ENCODE assay signal across 8 mouse cellular contexts in the genomic region with DNA sequence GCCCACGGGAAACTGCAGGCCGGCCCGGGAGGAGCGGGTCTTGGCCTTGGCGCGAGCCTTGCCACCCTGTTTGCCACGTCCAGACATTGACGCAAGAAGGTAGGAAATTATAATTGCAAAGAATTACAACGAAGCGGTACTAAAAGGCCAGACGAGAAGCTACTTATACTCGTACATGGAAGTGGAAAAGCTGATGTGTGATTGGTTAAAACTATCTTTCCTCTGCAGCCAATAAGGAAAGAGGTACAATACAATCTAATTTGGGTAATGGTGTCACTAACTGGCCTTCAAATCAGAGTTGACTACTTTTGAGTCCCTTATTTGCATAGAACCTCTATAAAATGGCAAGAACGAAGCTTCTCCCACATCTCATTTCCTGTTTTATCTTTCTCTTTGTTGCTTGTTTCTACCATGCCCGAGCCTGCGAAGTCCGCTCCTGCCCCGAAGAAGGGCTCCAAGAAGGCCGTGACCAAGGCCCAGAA. TPM values are rescaled to one million over a fixed set of nuclear protein-coding genes. Genes with fewer than 3 reads are reported as not detected.
A peak's percentile ranks its signal among the peaks of the same experiment; 100 is the strongest.
DNase-seq lines count a peak whose midpoint lies in the region; ATAC-seq and TF ChIP-seq lines count a peak whose summit lies in the region.

A gene (minus strand): TSS at position 199 of the 482 bp plus-strand sequence.
A gene (plus strand): TSS at position 375 of the 482 bp plus-strand sequence.

- peak; percentile 64 for TF ChIP-seq POLR2A in myocyte (IDR thresholded peaks at IDR 0.05; ENCODE audit: insufficient read length, low read depth)

- H3K27ac ChIP-seq in heart, embryonic 13.5 days (replicated peaks) = peak within 1 kb of the TSS; percentile 96
- peak within 1 kb of the TSS; percentile 95 for H3K27ac ChIP-seq in kidney, postnatal 0 days
- peak within 1 kb of the TSS; percentile 98 for H3K27ac ChIP-seq in liver, embryonic 11.5 days (ENCODE audit: low read depth, low read length)
- H3K27ac ChIP-seq in stomach, postnatal 0 days (replicated peaks) = peak within 1 kb of the TSS; percentile 93

- no peaks in the 10 kb centered on the region for H3K36me3 ChIP-seq in E14TG2a.4 (ENCODE audit: insufficient read depth, low read length)
- no peaks in the 10 kb centered on the region; the same call in 1 of the 2 replicates for H3K36me3 ChIP-seq in erythroblast, embryonic 14.5 days (ENCODE audit: control insufficient read depth)
- no peaks in the 10 kb centered on the region for H3K36me3 ChIP-seq in heart, embryonic 13.5 days
- H3K36me3 ChIP-seq in kidney, postnatal 0 days (ENCODE audit: insufficient read depth, low read length) = no peaks in the 10 kb centered on the region
- no peaks in the 10 kb centered on the region for H3K36me3 ChIP-seq in liver, embryonic 11.5 days (ENCODE audit: control insufficient read depth, insufficient read depth, low read length)
- no peaks in the 10 kb centered on the region for H3K36me3 ChIP-seq in myocyte (ENCODE audit: control insufficient read depth, insufficient read depth)
- H3K36me3 ChIP-seq in stomach, postnatal 0 days (ENCODE audit: control insufficient read depth, insufficient read depth, low read length) = no peaks in the 10 kb centered on the region

- H3K4me2 ChIP-seq in heart, embryonic 13.5 days = peak within 1 kb of the TSS; percentile 80
- H3K4me2 ChIP-seq in kidney, postnatal 0 days (ENCODE audit: low read length) = peak within 1 kb of the TSS; percentile 64
- peak within 1 kb of the TSS; percentile 73 for H3K4me2 ChIP-seq in liver, embryonic 11.5 days
- H3K4me2 ChIP-seq in myocyte (ENCODE audit: low read depth) = peak within 1 kb of the TSS; percentile 64
- H3K4me2 ChIP-seq in stomach, postnatal 0 days (replicated peaks; ENCODE audit: low read depth) = peak within 1 kb of the TSS; percentile 59

- no peaks in the 10 kb centered on the region for H3K27me3 ChIP-seq in E14TG2a.4 (ENCODE audit: insufficient read depth, low read length)
- H3K27me3 ChIP-seq in erythroblast, embryonic 14.5 days (ENCODE audit: control insufficient read depth) = no peaks in the 10 kb centered on the region
- no peaks in the 10 kb centered on the region for H3K27me3 ChIP-seq in heart, embryonic 13.5 days (replicated peaks)
- H3K27me3 ChIP-seq in kidney, postnatal 0 days (ENCODE audit: insufficient read depth, low read length) = no peaks in the 10 kb centered on the region
- no peaks in the 10 kb centered on the region for H3K27me3 ChIP-seq in liver, embryonic 11.5 days (replicated peaks; ENCODE audit: control insufficient read depth, insufficient read depth, low read length)
- no peaks in the 10 kb centered on the region for H3K27me3 ChIP-seq in myocyte (ENCODE audit: control insufficient read depth, insufficient read depth, insufficient read length)
- H3K27me3 ChIP-seq in stomach, postnatal 0 days (ENCODE audit: control insufficient read depth, insufficient read depth, low read length) = no peaks in the 10 kb centered on the region

- peaks cover 14% of the 10 kb centered on the region for H3K4me1 ChIP-seq in E14TG2a.4 (replicated peaks; ENCODE audit: low read depth, low read length)
- peaks cover 38% of the 10 kb centered on the region for H3K4me1 ChIP-seq in erythroblast, embryonic 14.5 days (ENCODE audit: control insufficient read depth)
- H3K4me1 ChIP-seq in heart, embryonic 13.5 days = peaks cover 31% of the 10 kb centered on the region
- H3K4me1 ChIP-seq in kidney, postnatal 0 days (replicated peaks; ENCODE audit: insufficient read depth, low read length) = 0 out of 2 replicates have a peak, but pooled peaks cover 7% of the 10 kb centered on the region
- H3K4me1 ChIP-seq in liver, embryonic 11.5 days (replicated peaks; ENCODE audit: control insufficient read depth, insufficient read depth, low read length) = no peaks in the 10 kb centered on the region
- H3K4me1 ChIP-seq in stomach, postnatal 0 days (replicated peaks; ENCODE audit: control insufficient read depth, insufficient read depth) = no peaks in the 10 kb centered on the region

- peak; percentile 78 for ATAC-seq in heart, embryonic 13.5 days (ENCODE audit: extremely low read depth, insufficient number of reproducible peaks, low FRiP score, low TSS enrichment)
- peak; percentile 86 for ATAC-seq in kidney, postnatal 0 days (replicated peaks; ENCODE audit: low FRiP score, low read depth)
- ATAC-seq in liver, embryonic 11.5 days (replicated peaks; ENCODE audit: low FRiP score) = peak; percentile 82
- ATAC-seq in stomach, postnatal 0 days (ENCODE audit: low FRiP score, low TSS enrichment) = peak; percentile 88

- WGBS in heart, embryonic 13.5 days = under 1% methylated on average over 18 of the region's 18 CpGs
- WGBS in kidney, postnatal 0 days = under 1% methylated on average over 18 of the region's 18 CpGs
- WGBS in liver, embryonic 11.5 days = 0% methylated on average over 18 of the region's 18 CpGs
- WGBS in stomach, postnatal 0 days = 0% methylated on average over 18 of the region's 18 CpGs

- TF ChIP-seq CTCF in E14TG2a.4 (conservative IDR thresholded peaks at IDR 0.05; ENCODE audit: low read length) = no peak
- TF ChIP-seq CTCF in kidney, postnatal 0 days (IDR thresholded peaks at IDR 0.05; ENCODE audit: low read depth) = no peak
- TF ChIP-seq CTCF in stomach, postnatal 0 days (IDR thresholded peaks at IDR 0.05; ENCODE audit: low read depth) = 0 out of 2 replicates have a peak, but pooled peaks have one; percentile 0

- H3ac ChIP-seq in myocyte (ENCODE audit: control insufficient read depth, insufficient read length) = no peak within 1 kb of the TSS

- TF ChIP-seq EP300 in stomach, postnatal 0 days (optimal IDR thresholded peaks at IDR 0.05) = no peak

- DNase-seq in brain, adult 2 months (ENCODE audit: low read depth, low spot score) = peak; percentile 98
- peak; percentile 99 for DNase-seq in kidney, postnatal 0 days (ENCODE audit: low spot score)
- peak; percentile 77 for DNase-seq in liver, embryonic 11.5 days (ENCODE audit: low spot score)
- DNase-seq in stomach, postnatal 0 days (ENCODE audit: low spot score) = peak; percentile 62

- peak within 1 kb of the TSS; percentile 69 for H3K4me3 ChIP-seq in E14TG2a.4 (replicated peaks; ENCODE audit: low read length)
- H3K4me3 ChIP-seq in erythroblast, embryonic 14.5 days (replicated peaks) = peak within 1 kb of the TSS; percentile 72
- peak within 1 kb of the TSS; percentile 57 for H3K4me3 ChIP-seq in heart, embryonic 13.5 days
- peak within 1 kb of the TSS; percentile 48 for H3K4me3 ChIP-seq in kidney, postnatal 0 days (replicated peaks; ENCODE audit: low read depth, low read length)
- H3K4me3 ChIP-seq in liver, embryonic 11.5 days (ENCODE audit: low read depth, low read length) = peak within 1 kb of the TSS; percentile 50
- peak within 1 kb of the TSS; percentile 27 for H3K4me3 ChIP-seq in myocyte
- H3K4me3 ChIP-seq in stomach, postnatal 0 days (ENCODE audit: low read depth, low read length) = peak within 1 kb of the TSS; percentile 42

- no peaks in the 10 kb centered on the region for H3K9me3 ChIP-seq in E14TG2a.4 (ENCODE audit: low read length)
- no peaks in the 10 kb centered on the region for H3K9me3 ChIP-seq in erythroblast, embryonic 14.5 days (ENCODE audit: control insufficient read depth, low read length)
- no peaks in the 10 kb centered on the region for H3K9me3 ChIP-seq in heart, embryonic 13.5 days
- H3K9me3 ChIP-seq in kidney, postnatal 0 days (replicated peaks; ENCODE audit: low read length) = no peaks in the 10 kb centered on the region
- H3K9me3 ChIP-seq in liver, embryonic 11.5 days (ENCODE audit: control insufficient read depth, low read length) = no peaks in the 10 kb centered on the region
- no peaks in the 10 kb centered on the region for H3K9me3 ChIP-seq in stomach, postnatal 0 days (ENCODE audit: control insufficient read depth, low read length)

- no peaks in the 10 kb centered on the region for H3K79me2 ChIP-seq in myocyte (ENCODE audit: control insufficient read depth, insufficient read depth)

- H3K9ac ChIP-seq in heart, embryonic 13.5 days = peak within 1 kb of the TSS; percentile 89
- H3K9ac ChIP-seq in kidney, postnatal 0 days (ENCODE audit: low read depth, low read length) = peak within 1 kb of the TSS; percentile 55
- peak within 1 kb of the TSS; percentile 79 for H3K9ac ChIP-seq in liver, embryonic 11.5 days (ENCODE audit: low read depth, low read length)
- H3K9ac ChIP-seq in stomach, postnatal 0 days (ENCODE audit: low read length) = peak within 1 kb of the TSS; percentile 61

TF ChIP-seq in myocyte, 11 proteins besides CTCF, POLR2A, EP300 and RAD21:
- TF ChIP-seq MAX (IDR thresholded peaks at IDR 0.05; ENCODE audit: low read depth) = no peak
- peak; percentile 79 for TF ChIP-seq POLR2AphosphoS2 (IDR thresholded peaks at IDR 0.05; ENCODE audit: insufficient read length, low read depth)
- TF ChIP-seq REST (IDR thresholded peaks at IDR 0.05; ENCODE audit: insufficient read depth, insufficient read length) = no peak
TF ChIP-seq in myocyte: peak in this region for 1.

RNA-seq across cellular contexts. Expression of the first gene that starts in this region (rescaled TPM):
- polyA plus RNA-seq in erythroblast, embryonic 14.5 days (2012) = 3.6 and 5.2 TPM in 2 replicates
- 33.5 and 42.7 TPM in 2 replicates for polyA plus RNA-seq in heart, embryonic 13.5 days (2015; fragmentation: Nextera tagmentation; extraction: Ambion mirVana)
- 42.2 and 50.2 TPM in 2 replicates for polyA plus RNA-seq in kidney, postnatal 0 days (2015; fragmentation: Nextera tagmentation; extraction: Ambion mirVana)
- polyA plus RNA-seq in liver, embryonic 11.5 days (2014; fragmentation: Nextera tagmentation; extraction: Ambion mirVana) = 61.3 and 62.9 TPM in 2 replicates
- 4.5 TPM for polyA plus RNA-seq in myocyte (2012; fragmentation: generic; extraction: Trizol)
- 15.3 and 29.5 TPM in 2 replicates for polyA plus RNA-seq in stomach, postnatal 0 days (2015; fragmentation: Nextera tagmentation; extraction: Ambion mirVana)

RNA-seq across cellular contexts. Expression of the second gene that starts in this region (rescaled TPM):
- polyA plus RNA-seq in erythroblast, embryonic 14.5 days (2012) = 14.5 and 18.7 TPM in 2 replicates
- polyA plus RNA-seq in heart, embryonic 13.5 days (2015; fragmentation: Nextera tagmentation; extraction: Ambion mirVana) = 3.9 and 4.2 TPM in 2 replicates
- 3.4 and 4.1 TPM in 2 replicates for polyA plus RNA-seq in kidney, postnatal 0 days (2015; fragmentation: Nextera tagmentation; extraction: Ambion mirVana)
- 5.7 and 6.3 TPM in 2 replicates for polyA plus RNA-seq in liver, embryonic 11.5 days (2014; fragmentation: Nextera tagmentation; extraction: Ambion mirVana)
- polyA plus RNA-seq in myocyte (2012; fragmentation: generic; extraction: Trizol) = 7.8 TPM
- 4.9 and 10.5 TPM in 2 replicates for polyA plus RNA-seq in stomach, postnatal 0 days (2015; fragmentation: Nextera tagmentation; extraction: Ambion mirVana)

Comparison
In these comparisons a context has a peak if more than half of its experiments do, and no peak if none do; other contexts are left out.
1. Peak in every context shown above with its lines: DNase-seq, ATAC-seq, H3K4me3 ChIP-seq and H3K27ac ChIP-seq.